Mouse (Mus musculus) heart, adult 10 weeks (tissue): ENCODE data around the gene Rgr. TPM values are rescaled to one million over a fixed set of nuclear protein-coding genes. Genes with fewer than 3 reads are reported as not detected.

ENCODE experiments used
- polyA plus RNA-seq: library from polyadenylated mRNA; stranded (reverse); fragments of 350-450 nt; fragmentation: Illumina TruSeq; extraction: RNeasy Lipid Tissue Mini Kit (QIAGEN cat#74804); gene quantifications from one replicate; pipeline ENCODE4 v1.2.3, GENCODE M21; 2014; ENCODE audit warnings: low read depth, low replicate concordance

The Rgr gene
- polyA plus RNA-seq = not detected

DNA sequence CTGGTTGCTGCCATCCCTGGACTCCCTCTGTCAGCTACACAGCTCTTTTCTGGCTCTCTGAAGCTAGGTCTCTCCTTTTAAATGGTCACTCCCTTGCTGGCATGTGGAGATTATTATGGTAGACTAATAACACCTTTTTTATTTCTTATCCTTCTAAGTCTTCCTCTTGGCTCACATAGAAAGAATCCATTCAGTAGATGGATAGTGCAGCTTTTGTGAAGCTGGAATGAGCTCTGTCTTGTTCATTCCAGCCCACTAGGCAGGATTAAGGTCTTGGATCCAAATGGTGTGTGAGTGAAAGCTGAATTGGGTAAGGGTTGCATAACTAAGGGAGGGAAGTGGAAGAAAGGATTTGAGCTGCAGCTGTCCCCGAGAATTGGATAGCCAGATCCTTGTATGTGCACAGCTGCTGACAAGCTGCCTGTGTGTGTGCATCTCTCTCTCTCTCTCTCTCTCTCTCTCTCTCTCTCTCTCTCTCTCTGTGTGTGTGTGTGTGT, at the start of gene Rgr:
TSS of gene Rgr (minus strand) at position 51 of the 497 bp plus-strand sequence.

DNA sequence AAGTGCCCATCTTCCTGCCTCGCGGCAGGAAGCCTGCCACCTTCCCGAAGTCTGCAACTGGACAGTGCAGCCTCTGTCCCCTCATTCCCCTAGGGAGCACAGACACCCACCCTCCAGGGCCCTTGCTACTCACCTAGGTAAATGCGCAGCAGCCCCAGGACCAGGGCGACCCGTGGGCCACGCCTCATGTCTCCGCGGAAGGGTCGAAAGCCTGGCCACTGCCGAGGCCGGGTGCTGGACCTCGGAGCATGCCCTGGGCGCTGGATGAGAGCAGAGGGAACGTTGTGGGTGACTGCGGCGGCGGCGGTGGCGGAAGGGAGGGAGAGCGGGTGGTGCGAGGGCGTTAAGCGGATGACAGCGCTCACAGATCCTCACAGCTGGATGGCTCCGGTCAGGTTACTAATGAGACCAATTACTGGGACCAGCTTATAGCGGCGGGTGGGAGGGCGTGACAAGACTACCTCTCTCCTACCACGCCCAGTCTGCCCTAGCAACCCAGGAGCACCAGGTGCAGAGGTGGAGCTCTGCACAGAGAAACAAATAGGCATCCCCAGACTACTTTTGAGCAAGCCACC, 49.3 kb upstream of the Rgr start, which contains the start of gene Cdhr1:
TSS of gene Cdhr1 (minus strand) at position 392 of the 575 bp plus-strand sequence.

DNA sequence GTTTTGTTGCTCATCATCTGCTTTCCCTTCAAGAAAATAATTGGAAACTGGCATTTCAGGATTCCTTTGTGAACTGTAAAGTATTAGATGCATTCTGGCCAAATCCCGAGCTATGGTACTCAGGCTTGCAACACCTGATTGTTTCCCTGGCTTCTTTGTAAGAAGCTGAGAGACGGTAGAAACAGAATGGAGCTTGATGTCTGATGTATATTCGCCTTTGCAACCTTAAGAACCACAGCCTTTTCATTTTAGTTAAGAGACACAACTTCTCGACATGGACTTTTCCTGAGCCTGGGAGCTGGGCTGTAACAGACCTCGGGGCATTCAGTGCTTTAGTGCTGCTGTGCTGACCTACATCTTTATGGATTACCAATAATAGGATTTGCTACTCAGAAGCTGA, 18.9 kb upstream of the Rgr start, which contains the start of gene Lrit2:
TSS of gene Lrit2 (plus strand) at position 301 of the 400 bp plus-strand sequence.

Other genes starting within 250 kb of the Rgr start
- gene Ccser2, start 80.2 kb downstream of the Rgr start, polyA plus RNA-seq = 89.4 TPM
- not detected for gene Lrit1, start 5.9 kb upstream of the Rgr start, polyA plus RNA-seq
- gene Lrit2, start 19.0 kb upstream of the Rgr start, polyA plus RNA-seq = not detected
- not detected for gene Cdhr1, start 49.4 kb upstream of the Rgr start, polyA plus RNA-seq
- not detected for gene 2610528A11Rik, start 65.1 kb upstream of the Rgr start, polyA plus RNA-seq
- gene Ghitm, start 86.3 kb upstream of the Rgr start, polyA plus RNA-seq = 810 TPM